ENCODE assay signal across 8 mouse cellular contexts in the genomic region with DNA sequence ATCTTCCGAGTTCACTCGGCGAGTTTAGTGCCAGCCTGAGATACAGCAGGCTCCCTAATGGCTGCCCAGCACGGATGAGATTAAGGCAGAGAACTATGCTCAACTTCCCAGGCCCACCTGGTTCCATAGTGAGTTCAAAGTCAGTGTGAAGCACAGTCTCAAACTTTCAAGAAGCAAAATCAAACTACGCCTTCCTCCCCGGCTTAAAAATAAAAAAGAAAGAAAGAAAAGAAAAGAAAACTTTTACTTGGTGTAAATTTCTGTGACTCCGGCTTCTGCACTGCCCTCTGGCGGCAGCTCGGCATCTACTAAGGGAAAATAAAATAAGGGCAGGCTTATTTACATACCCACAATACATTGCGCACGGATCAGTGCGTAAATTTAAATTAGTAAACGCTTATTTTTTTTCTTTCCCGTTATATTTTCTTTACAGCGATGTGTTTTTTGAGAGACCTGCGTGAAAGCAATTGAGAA. TPM values are rescaled to one million over a fixed set of nuclear protein-coding genes. Genes with fewer than 3 reads are reported as not detected.
A peak's percentile ranks its signal among the peaks of the same experiment; 100 is the strongest.
DNase-seq lines count a peak whose midpoint lies in the region; ATAC-seq and TF ChIP-seq lines count a peak whose summit lies in the region.

No protein-coding gene starts in this region.

- DNase-seq in G1E (ENCODE audit: low spot score): no peak
- DNase-seq in cerebellum, adult 11 months: peak; percentile 72
- peak; percentile 93 for DNase-seq in forebrain, embryonic 14.5 days (ENCODE audit: low spot score)
- peak; percentile 87 to 90 for DNase-seq in heart, postnatal 36 days
- peak; percentile 72 to 82 for DNase-seq in layer of hippocampus, adult 2 months (ENCODE audit: low spot score in 2 of 2)
- peak; percentile 97 for DNase-seq in lung, embryonic 14.5 days
- peak; percentile 82 for DNase-seq in testis, postnatal 14 days (ENCODE audit: low spot score)

- no peaks in the 10 kb centered on the region for H3K36me3 ChIP-seq in G1E (replicated peaks)
- H3K36me3 ChIP-seq in forebrain, embryonic 14.5 days (ENCODE audit: control insufficient read depth, insufficient read depth, low read length): no peaks in the 10 kb centered on the region
- no peaks in the 10 kb centered on the region for H3K36me3 ChIP-seq in lung, embryonic 14.5 days (ENCODE audit: insufficient read depth)

- peaks cover 23% of the 10 kb centered on the region for H3K4me1 ChIP-seq in G1E (ENCODE audit: insufficient read depth, low read depth, low read length)
- H3K4me1 ChIP-seq in forebrain, embryonic 14.5 days (ENCODE audit: control insufficient read depth, insufficient read depth, low read length): no peaks in the 10 kb centered on the region; the same call in 1 of the 2 replicates
- H3K4me1 ChIP-seq in lung, embryonic 14.5 days (ENCODE audit: insufficient read depth): no peaks in the 10 kb centered on the region

- peak overlapping the region; percentile 70; the same call in 1 of the 2 replicates for H3K27ac ChIP-seq in forebrain, embryonic 14.5 days (ENCODE audit: low read depth, low read length)
- peak overlapping the region; percentile 100 for H3K27ac ChIP-seq in layer of hippocampus, adult 2 months
- peak overlapping the region; percentile 86 for H3K27ac ChIP-seq in lung, embryonic 14.5 days (ENCODE audit: low read depth)

- TF ChIP-seq CTCF in G1E (IDR thresholded peaks at IDR 0.05; ENCODE audit: low read depth, low read length): peak; percentile 49
- peak; percentile 93 for TF ChIP-seq CTCF in layer of hippocampus, adult 2 months (conservative IDR thresholded peaks at IDR 0.05)
- peak; percentile 82 for TF ChIP-seq CTCF in lung, embryonic 14.5 days (IDR thresholded peaks at IDR 0.05; ENCODE audit: low read depth)

- 2% methylated on average over 16 of the region's 16 CpGs for WGBS in forebrain, embryonic 14.5 days
- 0% methylated on average over 16 of the region's 16 CpGs for WGBS in lung, embryonic 14.5 days

- intact Hi-C loops in heart, postnatal 36 days (cut with DNase I): no loop called here

- ATAC-seq in G1E (ENCODE audit: extremely low read depth, insufficient number of reproducible peaks, low FRiP score, poor library complexity, severe bottlenecking): no peak
- ATAC-seq in forebrain, embryonic 14.5 days: peak; percentile 76
- peak; percentile 67 for ATAC-seq in lung, embryonic 14.5 days (ENCODE audit: insufficient read depth)
- peak; percentile 77 for ATAC-seq in neutrophil, adult 5-6 weeks (ENCODE audit: extremely low read depth, insufficient number of reproducible peaks, low FRiP score, poor library complexity, severe bottlenecking)

- peak overlapping the region; percentile 39 for H3K4me2 ChIP-seq in forebrain, embryonic 14.5 days (ENCODE audit: low read length)
- peak overlapping the region; percentile 68 for H3K4me2 ChIP-seq in lung, embryonic 14.5 days

- H3K9me3 ChIP-seq in G1E (replicated peaks): peaks cover 3% of the 10 kb centered on the region; the same call in 1 of the 2 replicates
- H3K9me3 ChIP-seq in forebrain, embryonic 14.5 days (replicated peaks; ENCODE audit: control insufficient read depth, low read length): no peaks in the 10 kb centered on the region
- H3K9me3 ChIP-seq in lung, embryonic 14.5 days (ENCODE audit: low read depth, low read length): no peaks in the 10 kb centered on the region

- peak overlapping the region; percentile 60 for H3K9ac ChIP-seq in forebrain, embryonic 14.5 days (ENCODE audit: low read length)
- H3K9ac ChIP-seq in lung, embryonic 14.5 days: peak overlapping the region; percentile 53

- H3K27me3 ChIP-seq in G1E (ENCODE audit: insufficient read depth, low read length): no peaks in the 10 kb centered on the region
- no peaks in the 10 kb centered on the region for H3K27me3 ChIP-seq in forebrain, embryonic 14.5 days (replicated peaks; ENCODE audit: control insufficient read depth, insufficient read depth, low read length)
- no peaks in the 10 kb centered on the region for H3K27me3 ChIP-seq in lung, embryonic 14.5 days (ENCODE audit: insufficient read depth, low read length)

- H3K4me3 ChIP-seq in G1E (ENCODE audit: low read depth, low read length): peak overlapping the region; percentile 62
- H3K4me3 ChIP-seq in forebrain, embryonic 14.5 days (ENCODE audit: low read depth, low read length): peak overlapping the region; percentile 12
- peak overlapping the region; percentile 57 for H3K4me3 ChIP-seq in layer of hippocampus, adult 2 months
- H3K4me3 ChIP-seq in lung, embryonic 14.5 days (ENCODE audit: low read depth, low read length): peak overlapping the region; percentile 36

RNA-seq across cellular contexts. Expression of gene Kif2c, which starts 7.0 kb away (rescaled TPM):
- 50.6 and 62.8 TPM in 2 replicates for total RNA-seq in G1E (2014; fragmentation: Nextera tagmentation)
- total RNA-seq in G1E (2017): 50.6 and 52.0 TPM in 2 replicates
- 7.1 and 8.6 TPM in 2 replicates for polyA plus RNA-seq in G1E (2012)
- polyA plus RNA-seq in forebrain, embryonic 14.5 days (2014; fragmentation: Nextera tagmentation; extraction: Ambion mirVana): 38.5 and 38.6 TPM in 2 replicates
- total RNA-seq in heart, postnatal 36 days (2021): under 1 TPM; 0.33 to 0.60 TPM
- total RNA-seq in layer of hippocampus, adult 2 months (2021): under 1 TPM; 0.26 to 0.47 TPM
- 78.9 and 85.9 TPM in 2 replicates for polyA plus RNA-seq in lung, embryonic 14.5 days (2014; fragmentation: Nextera tagmentation; extraction: Ambion mirVana)
- total RNA-seq in neutrophil, adult 5-6 weeks (2017): 0.35 TPM in 1 of 2 replicates, not detected in the other

RNA-seq across cellular contexts. Expression of gene Rps8, which starts 33.4 kb away (rescaled TPM):
- total RNA-seq in G1E (2014; fragmentation: Nextera tagmentation) (2,089 and 2,273 TPM in 2 replicates), G1E (2017) (1,736 TPM in 2 replicates)
- 2,887 and 5,494 TPM in 2 replicates for polyA plus RNA-seq in G1E (2012)
- 621 and 797 TPM in 2 replicates for polyA plus RNA-seq in forebrain, embryonic 14.5 days (2014; fragmentation: Nextera tagmentation; extraction: Ambion mirVana)
- 100 to 1,000 TPM; 550 to 602 TPM for total RNA-seq in heart, postnatal 36 days (2021)
- 100 to 1,000 TPM; 509 to 527 TPM for total RNA-seq in layer of hippocampus, adult 2 months (2021)
- 1,312 and 1,358 TPM in 2 replicates for polyA plus RNA-seq in lung, embryonic 14.5 days (2014; fragmentation: Nextera tagmentation; extraction: Ambion mirVana)
- 1,061 and 1,103 TPM in 2 replicates for total RNA-seq in neutrophil, adult 5-6 weeks (2017)

RNA-seq across cellular contexts. Expression of gene Plk3, which starts 55.7 kb away (rescaled TPM):
- total RNA-seq in G1E (2014; fragmentation: Nextera tagmentation) (1.4 and 1.9 TPM in 2 replicates), G1E (2017) (5.2 and 6.4 TPM in 2 replicates)
- polyA plus RNA-seq in G1E (2012): 4.4 and 6.0 TPM in 2 replicates
- 7.0 and 7.1 TPM in 2 replicates for polyA plus RNA-seq in forebrain, embryonic 14.5 days (2014; fragmentation: Nextera tagmentation; extraction: Ambion mirVana)
- total RNA-seq in heart, postnatal 36 days (2021): 1 to 10 TPM; 1.2 to 2.4 TPM
- 1 to 10 TPM; 6.9 to 7.2 TPM for total RNA-seq in layer of hippocampus, adult 2 months (2021)
- polyA plus RNA-seq in lung, embryonic 14.5 days (2014; fragmentation: Nextera tagmentation; extraction: Ambion mirVana): 4.2 and 5.1 TPM in 2 replicates
- total RNA-seq in neutrophil, adult 5-6 weeks (2017): 24.2 and 25.4 TPM in 2 replicates

Comparison
In these comparisons a context has a peak if more than half of its experiments do, and no peak if none do; other contexts are left out.
1. H3K4me3 ChIP-seq: peak in every context shown above with its lines; median percentile 62 in G1E; 57 in layer of hippocampus, adult 2 months; 36 in lung, embryonic 14.5 days; 12 in forebrain, embryonic 14.5 days.
2. RNA of gene Kif2c, which starts 7.0 kb away (total RNA-seq): 50.6 to 62.8 TPM in G1E; 0.33 to 0.60 TPM in heart, postnatal 36 days, 0.26 to 0.47 TPM in layer of hippocampus, adult 2 months and 0.35 TPM in neutrophil, adult 5-6 weeks; every median in the first group is over 10 times any median in the second.
3. Peak in every context shown above with its lines, with median percentiles within 50 percentile points of each other: CTCF ChIP-seq and H3K27ac ChIP-seq.